In the genomic region with DNA sequence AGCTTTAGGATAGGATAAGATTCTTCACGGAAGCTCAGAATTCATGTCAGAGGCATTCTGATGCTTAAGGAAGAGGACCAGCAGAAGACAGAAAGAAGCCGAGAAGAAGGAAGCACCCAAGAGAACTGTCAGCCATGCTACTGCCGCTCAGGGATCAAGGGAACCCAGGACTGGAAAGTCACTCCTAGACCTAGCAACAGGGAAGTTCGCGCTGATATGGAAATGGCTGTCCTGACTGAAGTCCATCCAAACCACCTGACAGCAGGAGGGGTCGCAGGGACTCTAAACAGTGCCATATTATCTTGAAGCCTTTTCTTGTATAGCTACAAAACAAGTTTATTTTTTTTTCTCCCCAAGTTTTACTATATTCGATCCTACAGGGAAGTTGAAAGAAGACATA, we compare ENCODE assay signal across 23 mouse cellular contexts. TPM values are rescaled to one million over a fixed set of nuclear protein-coding genes. Genes with fewer than 3 reads are reported as not detected.
DNase-seq lines count a peak whose midpoint lies in the region; ATAC-seq and TF ChIP-seq lines count a peak whose summit lies in the region.
"Had no signal": no experiment of that assay in that cellular context is flagged by ENCODE, and none has a peak within 500 bp of the region (broad histone marks: within the 10 kb centered on the region; RNA-seq: fewer than 3 reads in every experiment).

No protein-coding gene starts in this region.

- no peak overlapping the region for H3K4me2 ChIP-seq in intestine, embryonic 15.5 days (replicated peaks)
- H3K4me2 ChIP-seq in intestine, postnatal 0 days (replicated peaks; ENCODE audit: low read depth) = no peak overlapping the region
- H3K4me2 ChIP-seq: embryonic facial prominence, embryonic 12.5 days; forebrain, embryonic 13.5 days; forebrain, embryonic 15.5 days had no signal

- TF ChIP-seq EP300 in heart, adult 2 months (IDR thresholded peaks at IDR 0.05; ENCODE audit: insufficient read depth, low read depth, low read length) = no peak

- no peak overlapping the region for H3K9ac ChIP-seq in heart, adult 2 months (ENCODE audit: low read depth, low read length)
- H3K9ac ChIP-seq in intestine, embryonic 15.5 days = no peak overlapping the region
- no peak overlapping the region for H3K9ac ChIP-seq in intestine, postnatal 0 days (ENCODE audit: low read depth, low read length)
- H3K9ac ChIP-seq: embryonic facial prominence, embryonic 12.5 days; forebrain, embryonic 13.5 days; forebrain, embryonic 15.5 days had no signal

- DNase-seq in heart, adult 11 months = peak; percentile 29
- no peak for DNase-seq in heart, adult 2 months
- DNase-seq in liver = no peak
- DNase-seq: adrenal gland, adult 8-10 months; adrenal gland, postnatal 14 days; adrenal gland, postnatal 36 days; B cell, adult 2 months; cerebellum, adult 11-12 months; cerebellum, adult 2 months; cerebellum, adult 9-10 months; cerebellum, postnatal 10 days; cerebellum, postnatal 25 days had no signal

- TF ChIP-seq POLR2A in heart, adult 2 months (IDR thresholded peaks at IDR 0.05; ENCODE audit: insufficient read depth, low read depth, low read length) = no peak

- H3K4me3 ChIP-seq in heart, adult 2 months = no peak overlapping the region
- no peak overlapping the region for H3K4me3 ChIP-seq in intestine, embryonic 15.5 days (replicated peaks)
- H3K4me3 ChIP-seq in intestine, postnatal 0 days (ENCODE audit: low read depth, low read length) = no peak overlapping the region
- H3K4me3 ChIP-seq: embryonic facial prominence, embryonic 10.5 days; embryonic facial prominence, embryonic 12.5 days; forebrain, embryonic 13.5 days; forebrain, embryonic 15.5 days had no signal

- H3K9me3 ChIP-seq in intestine, embryonic 15.5 days = no peaks in the 10 kb centered on the region
- H3K9me3 ChIP-seq in intestine, postnatal 0 days (ENCODE audit: control insufficient read depth) = no peaks in the 10 kb centered on the region
- H3K9me3 ChIP-seq: embryonic facial prominence, embryonic 10.5 days; embryonic facial prominence, embryonic 12.5 days; forebrain, embryonic 13.5 days; forebrain, embryonic 15.5 days; G1E had no signal

- H3K4me1 ChIP-seq in heart, adult 2 months (ENCODE audit: control insufficient read depth, insufficient read depth, low read length) = no peaks in the 10 kb centered on the region
- no peaks in the 10 kb centered on the region for H3K4me1 ChIP-seq in intestine, embryonic 15.5 days (replicated peaks)
- no peaks in the 10 kb centered on the region for H3K4me1 ChIP-seq in intestine, postnatal 0 days (replicated peaks; ENCODE audit: control insufficient read depth, insufficient read depth, low read length)
- H3K4me1 ChIP-seq: forebrain, embryonic 13.5 days; forebrain, embryonic 15.5 days had no signal

- WGBS in heart, adult 2 months = 83% methylated on average over 7 of the region's 7 CpGs
- 87% methylated on average over 7 of the region's 7 CpGs for WGBS in intestine, embryonic 15.5 days
- WGBS in intestine, postnatal 0 days = 65% methylated on average over 7 of the region's 7 CpGs

- intact Hi-C loops in heart, adult 2 months (cut with DNase I) = no loop called here

- TF ChIP-seq CTCF in heart, adult 2 months (IDR thresholded peaks at IDR 0.05) = no peak
- no peak for TF ChIP-seq CTCF in intestine, postnatal 0 days (IDR thresholded peaks at IDR 0.05; ENCODE audit: low read depth)

- H3K36me3 ChIP-seq in heart, adult 2 months (ENCODE audit: control insufficient read depth, insufficient read depth, low read length) = no peaks in the 10 kb centered on the region
- no peaks in the 10 kb centered on the region for H3K36me3 ChIP-seq in intestine, embryonic 15.5 days
- H3K36me3 ChIP-seq in intestine, postnatal 0 days (ENCODE audit: control insufficient read depth, insufficient read depth) = no peaks in the 10 kb centered on the region
- H3K36me3 ChIP-seq: embryonic facial prominence, embryonic 10.5 days; embryonic facial prominence, embryonic 12.5 days; forebrain, embryonic 15.5 days had no signal

- H3K27me3 ChIP-seq in heart, adult 2 months (ENCODE audit: control insufficient read depth, insufficient read depth, low read length) = no peaks in the 10 kb centered on the region
- no peaks in the 10 kb centered on the region for H3K27me3 ChIP-seq in intestine, embryonic 15.5 days (replicated peaks)
- no peaks in the 10 kb centered on the region for H3K27me3 ChIP-seq in intestine, postnatal 0 days (replicated peaks; ENCODE audit: control insufficient read depth, insufficient read depth, low read length)
- H3K27me3 ChIP-seq: CH12.LX; embryonic facial prominence, embryonic 12.5 days; forebrain, embryonic 13.5 days; forebrain, embryonic 15.5 days; Patski had no signal

- no peak overlapping the region for H3K27ac ChIP-seq in heart, adult 2 months
- no peak overlapping the region for H3K27ac ChIP-seq in intestine, embryonic 15.5 days
- H3K27ac ChIP-seq in intestine, postnatal 0 days (ENCODE audit: low read depth, low read length) = no peak overlapping the region
- H3K27ac ChIP-seq: embryonic facial prominence, embryonic 10.5 days; embryonic facial prominence, embryonic 12.5 days; forebrain, embryonic 13.5 days; forebrain, embryonic 15.5 days had no signal

- H3K79me2 ChIP-seq in heart, adult 2 months (replicated peaks; ENCODE audit: control insufficient read depth, insufficient read depth, low read length) = no peaks in the 10 kb centered on the region

- ATAC-seq in intestine, embryonic 15.5 days = peak; percentile 61
- ATAC-seq in intestine, postnatal 0 days = no peak
- ATAC-seq: activated CD4-positive, CD25-positive, alpha-beta regulatory T cell, adult 4 months; CD4-positive, CD25-positive, alpha-beta regulatory T cell, adult 4 months; forebrain, embryonic 13.5 days; forebrain, embryonic 15.5 days; Patski had no signal

RNA-seq across cellular contexts. Expression of a gene that starts 9.6 kb away (rescaled TPM):
- 10 to 100 TPM; 17.5 to 21.0 TPM for total RNA-seq in heart, adult 2 months (2021)
- polyA plus RNA-seq in heart, adult 2 months (2012; rRNA removed) = 7.4 and 13.4 TPM in 2 replicates
- 33.7 and 37.1 TPM in 2 replicates for polyA plus RNA-seq in intestine, embryonic 15.5 days (2015; fragmentation: Nextera tagmentation; extraction: Ambion mirVana)
- polyA plus RNA-seq in intestine, postnatal 0 days (2015; fragmentation: Nextera tagmentation; extraction: Ambion mirVana) = 16.9 and 17.5 TPM in 2 replicates

RNA-seq across cellular contexts. Expression of a gene that starts 9.8 kb away (rescaled TPM):
- total RNA-seq in heart, adult 2 months (2021) = 100 to 1,000 TPM in 1 of 2 experiments, 10 to 100 TPM in 1; 88.9 to 103 TPM
- polyA plus RNA-seq in heart, adult 2 months (2012; rRNA removed) = 23.7 and 42.4 TPM in 2 replicates
- 1,042 and 1,306 TPM in 2 replicates for polyA plus RNA-seq in intestine, embryonic 15.5 days (2015; fragmentation: Nextera tagmentation; extraction: Ambion mirVana)
- 516 and 565 TPM in 2 replicates for polyA plus RNA-seq in intestine, postnatal 0 days (2015; fragmentation: Nextera tagmentation; extraction: Ambion mirVana)

Comparison
In these comparisons a context has a peak if more than half of its experiments do, and no peak if none do; other contexts are left out.
1. RNA of a gene that starts 9.8 kb away (polyA plus RNA-seq): 1,042 to 1,306 TPM in intestine, embryonic 15.5 days and 516 to 565 TPM in intestine, postnatal 0 days; 23.7 to 42.4 TPM in heart, adult 2 months; every median in the first group is over 10 times any median in the second.